Mouse (Mus musculus): ENCODE results near the gene Fgf12. TPM values are rescaled to one million over a fixed set of nuclear protein-coding genes. Genes with fewer than 3 reads are reported as not detected.

Gene Fgf12
- total RNA-seq, 2 experiments from 2014 or later = 0.18 to 0.60 TPM

DNA sequence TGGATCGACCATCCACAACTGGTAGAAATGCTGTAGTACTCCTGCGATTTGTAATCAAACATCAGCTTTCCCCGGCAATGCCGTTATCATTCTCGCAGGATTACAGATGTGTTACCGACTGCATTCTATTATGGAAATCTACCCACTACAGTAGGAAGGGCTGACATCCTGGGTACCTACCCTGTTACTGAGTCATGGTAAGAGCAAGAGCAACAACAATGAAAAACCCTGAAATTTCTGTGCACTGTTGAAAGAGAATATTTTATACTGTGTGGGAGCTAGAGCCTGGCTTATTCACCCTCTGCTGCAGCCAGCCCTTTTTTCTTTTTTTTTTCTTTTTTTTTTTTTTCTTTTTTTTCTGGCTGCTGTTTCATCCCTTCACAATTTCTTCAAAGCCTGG, 126.6 kb downstream of the Fgf12 start:
- no peak for DNase-seq
- intact Hi-C loops (cut with DNase I; ENCODE audit: low total_unique reads) = no loop called here

- no peak for DNase-seq
- intact Hi-C loops (cut with DNase I; ENCODE audit: low total_unique reads) = no loop called here
Measured at GRCm38 (mm10) chr16:28625689-28626088, 127.2 kb downstream of the Fgf12 start.

DNA sequence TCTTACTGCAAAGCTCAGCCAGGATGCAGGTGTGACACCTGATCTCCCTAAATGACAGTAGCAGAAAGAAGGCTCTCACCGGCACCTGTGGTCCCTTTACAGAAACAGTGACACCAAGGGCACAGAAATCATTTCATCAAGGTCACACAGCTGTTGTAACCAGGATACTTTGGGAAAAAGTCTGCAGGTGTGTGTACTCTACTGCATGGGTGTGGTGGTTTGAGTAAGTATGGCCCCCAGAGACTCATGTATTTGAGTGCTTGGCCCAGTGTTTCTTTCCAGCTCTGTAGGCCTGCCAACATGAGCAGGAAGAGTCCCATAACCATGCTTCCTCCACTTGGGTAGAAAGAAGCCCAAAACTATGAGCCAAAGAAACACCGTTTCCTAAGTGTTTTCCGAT, 138.5 kb downstream of the Fgf12 start:
- intact Hi-C loops (cut with DNase I; ENCODE audit: low total_unique reads) = no loop called here
- no peak for DNase-seq

DNA sequence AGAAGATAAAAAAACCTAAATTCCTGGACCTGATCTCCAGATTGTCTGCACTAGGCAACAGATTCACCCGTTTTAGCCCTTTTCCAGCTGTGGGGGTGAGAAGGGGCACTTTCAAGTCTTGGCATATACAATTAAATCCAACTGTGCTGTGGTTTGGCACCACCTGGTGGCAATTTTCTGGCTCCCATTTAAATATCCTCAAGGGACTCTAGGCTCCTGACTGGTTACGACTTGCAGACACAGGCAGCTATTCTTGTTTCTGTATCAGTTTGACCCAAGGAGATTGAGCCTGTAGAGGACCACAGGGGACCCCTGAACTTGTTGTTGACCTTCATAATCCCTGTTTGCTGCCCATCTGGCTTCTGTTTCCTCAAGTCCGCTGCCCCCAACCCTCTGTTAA, 141.9 kb downstream of the Fgf12 start:
- intact Hi-C loops (cut with DNase I; ENCODE audit: low total_unique reads) = no loop called here
- DNase-seq = no peak

DNA sequence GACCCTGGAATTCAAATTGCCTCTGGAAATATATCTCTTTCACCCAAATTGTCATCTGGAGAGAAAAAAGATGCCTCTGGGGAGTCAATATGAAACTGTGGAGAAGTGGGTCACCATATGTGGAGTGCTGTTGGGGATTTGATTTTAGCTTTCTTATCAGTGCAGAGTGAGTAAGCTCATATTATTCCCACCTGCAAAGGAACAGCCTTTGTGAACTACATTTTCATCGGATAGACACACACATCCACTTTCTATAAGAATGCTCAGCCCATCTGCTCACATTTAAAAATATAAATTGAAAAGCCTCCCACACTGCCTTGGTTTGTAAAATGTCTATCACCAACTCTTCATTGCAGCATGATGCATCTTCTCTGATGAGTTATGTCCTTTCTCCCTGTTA, 149.7 kb downstream of the Fgf12 start:
- intact Hi-C loops (cut with DNase I; ENCODE audit: low total_unique reads) = no loop called here
- DNase-seq = no peak

DNA sequence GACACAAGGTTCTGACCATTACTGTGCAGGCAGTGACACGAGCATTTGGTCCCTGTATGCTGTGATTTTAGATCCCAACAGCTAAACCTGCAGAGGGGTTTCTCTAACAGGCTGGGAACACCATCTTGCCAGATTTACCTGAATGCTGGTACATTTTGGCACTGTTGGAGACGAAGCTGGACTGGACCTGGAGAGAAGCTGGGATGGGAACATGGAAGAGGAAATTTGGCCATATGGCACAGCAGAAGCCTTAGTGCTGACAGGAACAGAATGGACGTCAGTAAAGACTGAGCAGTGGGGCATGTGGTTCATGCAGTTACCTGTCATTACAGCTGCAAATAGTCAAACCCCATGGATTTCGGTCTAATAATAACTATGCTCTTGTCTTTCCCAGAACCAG, 151.1 kb downstream of the Fgf12 start:
- no peak for DNase-seq
- intact Hi-C loops (cut with DNase I; ENCODE audit: low total_unique reads) = no loop called here

DNA sequence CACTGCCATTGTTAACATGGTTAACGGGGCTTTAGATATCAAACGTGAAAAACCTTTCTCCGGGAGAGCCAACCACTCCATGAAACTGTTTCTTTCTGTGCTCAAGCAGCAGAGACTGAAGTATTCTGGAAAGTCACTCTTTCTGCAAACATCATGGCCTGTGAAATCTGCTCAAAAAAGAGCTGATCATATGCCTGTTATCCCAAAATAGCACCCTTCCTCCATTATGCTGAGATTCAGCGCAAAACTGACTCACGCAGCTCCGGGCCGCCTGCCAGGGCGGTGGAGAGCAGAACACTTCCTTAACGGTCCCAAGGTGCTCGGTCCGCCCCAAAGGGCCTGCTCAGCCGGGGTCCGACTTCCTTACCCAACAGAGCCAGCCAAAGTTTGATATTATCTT, 156.8 kb downstream of the Fgf12 start:
- intact Hi-C loops (cut with DNase I; ENCODE audit: low total_unique reads) = loop anchor here (2.0 kb wide), 1 partner anchor 195 kb away; no protein-coding TSS in a partner anchor
- DNase-seq = no peak

GRCm38 (mm10) chr16:28593075-28593915, 159.6 kb downstream of the Fgf12 start:
- intact Hi-C loops (cut with DNase I; ENCODE audit: low total_unique reads) = no loop called here
- peak; percentile 61 for DNase-seq

DNA sequence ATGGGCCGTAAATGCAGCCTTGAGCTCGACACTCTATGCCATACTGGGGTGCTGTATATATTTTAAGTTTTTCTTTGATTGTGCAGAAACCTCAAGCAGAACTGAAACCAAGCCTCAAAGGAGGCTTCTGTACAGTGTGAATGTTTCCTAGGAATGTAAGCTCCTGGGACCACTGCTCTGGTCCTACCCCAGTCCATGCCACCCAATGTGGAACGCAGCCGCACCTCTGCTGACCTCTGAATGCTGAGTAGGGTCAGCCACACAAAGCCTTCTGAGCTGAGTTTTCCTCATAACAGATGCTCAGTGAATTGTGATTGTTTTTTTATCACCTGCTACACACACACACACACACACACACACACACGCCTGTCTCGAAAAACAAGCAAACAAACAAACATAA, 160.4 kb downstream of the Fgf12 start:
- no peak for DNase-seq
- intact Hi-C loops (cut with DNase I; ENCODE audit: low total_unique reads) = no loop called here

- intact Hi-C loops (cut with DNase I; ENCODE audit: low total_unique reads) = no loop called here
- no peak for DNase-seq
Measured at GRCm38 (mm10) chr16:28591583-28591982, 161.3 kb downstream of the Fgf12 start.

GRCm38 (mm10) chr16:28572212-28572611, 180.7 kb downstream of the Fgf12 start:
- intact Hi-C loops (cut with DNase I; ENCODE audit: low total_unique reads) = no loop called here
- no peak for DNase-seq

DNA sequence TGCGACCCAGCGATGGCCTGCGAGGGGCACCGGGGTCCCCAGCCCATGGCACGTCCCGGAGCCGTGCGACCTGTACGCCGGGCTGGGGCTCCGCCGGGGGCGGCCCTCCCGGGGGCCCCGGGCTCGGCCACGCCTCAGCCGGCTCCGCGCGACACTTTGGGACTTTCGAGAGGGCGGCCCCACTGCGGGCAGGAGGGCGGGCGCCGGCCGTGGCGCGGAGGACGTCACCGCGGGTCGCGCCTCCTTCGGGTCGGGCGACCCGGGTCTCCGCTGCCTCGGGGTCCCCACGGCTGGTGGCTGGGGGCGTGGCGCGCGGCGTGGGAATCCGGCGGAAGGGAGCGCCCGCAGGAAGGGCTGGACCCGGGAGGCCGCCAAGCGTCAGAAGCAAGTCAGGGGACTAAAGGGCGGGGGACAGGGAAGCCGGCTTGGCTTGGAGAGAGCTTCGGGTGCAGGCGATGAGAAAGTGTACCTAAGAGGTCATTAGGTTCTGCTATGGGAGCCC, 188.1 kb downstream of the Fgf12 start:
- no peak for DNase-seq
- intact Hi-C loops (cut with DNase I; ENCODE audit: low total_unique reads) = no loop called here

GRCm38 (mm10) chr16:28564075-28564715, 188.7 kb downstream of the Fgf12 start:
- intact Hi-C loops (cut with DNase I; ENCODE audit: low total_unique reads) = no loop called here
- peak; percentile 13 for DNase-seq

DNA sequence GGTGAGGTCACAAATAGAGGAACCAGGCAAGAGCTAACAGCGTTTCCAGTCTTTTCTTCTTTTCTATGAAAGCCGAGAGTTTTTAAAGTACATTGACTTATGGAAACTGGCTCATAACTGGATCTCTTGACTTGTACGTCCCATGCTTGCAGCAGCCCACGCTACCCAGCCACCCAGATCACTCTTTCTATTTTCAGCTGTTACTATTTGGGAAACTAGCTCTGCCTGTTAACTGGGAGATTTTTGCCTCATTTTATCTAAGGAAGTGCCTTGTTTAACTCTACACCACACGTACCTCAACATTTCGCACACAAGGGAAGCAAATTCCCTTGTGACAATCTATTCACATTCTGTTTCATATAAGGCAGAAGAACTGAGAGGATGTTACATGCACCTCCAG, 190.0 kb downstream of the Fgf12 start:
- DNase-seq = no peak
- intact Hi-C loops (cut with DNase I; ENCODE audit: low total_unique reads) = no loop called here

DNA sequence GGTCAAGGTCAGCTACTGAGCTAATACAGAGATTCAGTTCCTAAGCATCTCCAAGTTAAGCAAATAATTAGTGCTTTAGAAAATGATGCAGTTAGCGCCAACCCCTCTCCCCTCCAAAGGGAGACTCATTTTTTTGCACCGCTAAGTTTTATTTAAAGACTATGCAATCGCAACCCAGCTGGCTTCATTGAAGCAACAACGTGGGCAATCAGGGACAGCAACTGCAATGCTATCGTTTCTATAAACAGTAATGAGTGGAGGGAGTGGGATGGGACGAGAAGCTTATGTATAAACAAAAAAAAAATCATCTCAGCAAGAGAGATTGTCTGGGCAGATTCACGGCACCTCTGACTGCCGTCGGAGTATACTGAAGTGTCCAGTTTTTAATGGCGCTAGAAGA, 197.6 kb downstream of the Fgf12 start:
- no peak for DNase-seq
- intact Hi-C loops (cut with DNase I; ENCODE audit: low total_unique reads) = no loop called here

GRCm38 (mm10) chr16:28539423-28539822, 213.4 kb downstream of the Fgf12 start:
- intact Hi-C loops (cut with DNase I; ENCODE audit: low total_unique reads) = no loop called here
- no peak for DNase-seq

DNA sequence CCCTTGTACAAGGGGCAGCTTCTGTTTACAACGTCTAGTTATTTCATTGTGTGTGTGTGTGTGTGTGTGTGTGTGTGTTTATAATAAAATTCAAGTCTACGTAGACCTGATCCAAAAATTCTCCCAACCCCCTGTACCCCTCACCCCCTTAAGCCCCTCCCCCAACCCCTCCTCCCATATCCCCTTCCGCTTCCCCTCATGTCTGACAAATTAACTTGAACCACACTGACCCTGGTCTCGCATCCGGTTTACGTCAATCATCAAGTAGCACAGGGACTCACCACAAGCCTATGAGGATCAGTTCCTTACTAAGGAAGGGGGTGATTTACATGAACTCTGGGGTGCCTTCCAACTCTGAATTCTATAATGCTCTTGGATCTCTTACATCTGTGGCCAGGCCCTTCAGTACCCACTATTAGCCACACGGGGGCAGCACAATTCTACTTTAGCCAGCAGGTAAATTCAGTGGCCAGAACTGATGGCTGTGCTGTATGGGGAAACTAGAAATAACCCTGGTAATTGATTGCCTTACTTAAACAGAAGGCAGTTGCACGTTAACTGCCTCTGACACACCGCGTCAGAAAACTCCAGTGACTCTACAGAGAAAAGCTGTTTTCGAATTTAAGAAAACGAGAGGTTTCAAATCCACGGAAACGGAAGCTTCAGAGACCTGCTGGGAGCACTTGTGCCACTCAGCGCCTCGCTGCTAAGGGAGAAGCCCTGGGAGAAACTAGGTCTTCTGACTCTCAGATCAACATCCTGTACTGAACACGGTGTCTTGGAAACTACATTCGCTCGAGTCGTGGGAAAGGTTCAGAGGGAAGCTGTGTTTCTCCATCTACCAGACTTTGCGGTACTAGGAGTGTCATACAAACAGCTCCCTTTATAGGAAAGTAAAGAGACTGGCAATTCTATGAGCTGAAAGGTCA, 235.0 kb downstream of the Fgf12 start:
- intact Hi-C loops (cut with DNase I; ENCODE audit: low total_unique reads) = no loop called here
- peak; percentile 38 for DNase-seq

DNA sequence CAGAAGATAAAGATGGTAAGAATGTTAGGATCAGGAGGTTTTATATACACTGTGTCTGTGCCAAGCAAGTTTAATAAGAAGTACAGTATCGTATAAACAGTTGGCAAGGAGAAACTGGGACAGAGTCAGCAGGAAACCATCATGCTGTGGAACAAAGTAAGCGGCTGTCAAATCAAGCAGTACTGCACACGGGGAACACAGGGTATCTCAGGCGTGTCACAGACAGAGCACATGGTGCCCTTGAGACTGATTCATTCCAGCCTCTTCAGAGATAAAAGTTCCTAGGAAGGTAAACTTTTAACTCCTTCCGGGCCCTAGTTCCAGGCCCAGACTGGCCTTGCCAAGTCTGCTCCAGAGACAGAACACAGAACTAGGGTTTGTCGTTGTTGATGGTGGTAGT, 240.4 kb downstream of the Fgf12 start:
- DNase-seq = no peak
- intact Hi-C loops (cut with DNase I; ENCODE audit: low total_unique reads) = no loop called here

DNA sequence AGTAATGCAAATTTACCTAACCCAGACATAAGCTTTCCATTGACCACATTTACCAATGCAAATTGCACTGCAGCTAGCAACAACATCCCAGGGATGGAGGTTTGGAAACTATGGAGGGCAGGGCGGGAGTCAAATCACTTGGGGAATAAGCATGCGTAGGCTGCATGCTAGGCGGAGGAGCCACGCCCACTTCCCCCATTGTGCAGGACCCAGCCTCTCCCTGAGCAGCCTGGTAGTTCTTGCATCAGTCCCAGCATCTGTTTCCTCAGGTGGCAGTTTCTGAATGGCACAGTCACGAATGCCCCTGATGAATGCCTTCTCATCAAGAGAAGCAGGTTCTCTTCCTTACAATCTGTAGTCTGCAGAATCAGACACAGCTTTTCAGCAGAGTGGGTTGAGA, 241.5 kb downstream of the Fgf12 start:
- intact Hi-C loops (cut with DNase I; ENCODE audit: low total_unique reads) = no loop called here
- no peak for DNase-seq
